Mouse (Mus musculus) gastrocnemius, adult 18-20 months (tissue): ENCODE measurements around the gene Fzd5. TPM values are rescaled to one million over a fixed set of nuclear protein-coding genes. Genes with fewer than 3 reads are reported as not detected.
A peak's percentile ranks its signal among the peaks of the same experiment; 100 is the strongest.

Experiments used
- DNase-seq: peaks from one replicate; pipeline ENCODE4 v3.0.0; 2021; ENCODE audit warnings: low spot score
- total RNA-seq, 2 experiments: library from RNA; stranded (reverse); gene quantifications; 2 replicates each; pipeline ENCODE4 v1.2.3; 2021

The Fzd5 gene
- total RNA-seq, 2 experiments from 2014 or later: 1.8 to 2.2 TPM

GRCm38 (mm10) chr1:64734771-64735750 is 2.5 kb downstream of the Fzd5 start:
- DNase-seq: peak; percentile 7

GRCm38 (mm10) chr1:64733453-64734245 is 3.9 kb downstream of the Fzd5 start:
- DNase-seq: no peak

- no peak for DNase-seq
Measured at GRCm38 (mm10) chr1:64732637-64733200, 4.8 kb downstream of the Fzd5 start.

- no peak for DNase-seq
Measured at GRCm38 (mm10) chr1:64732161-64732560, 5.4 kb downstream of the Fzd5 start.

GRCm38 (mm10) chr1:64731341-64732020 is 6.1 kb downstream of the Fzd5 start:
- DNase-seq: no peak

GRCm38 (mm10) chr1:64730046-64730445 is 7.5 kb downstream of the Fzd5 start:
- DNase-seq: no peak

GRCm38 (mm10) chr1:64721034-64721587 is 16.4 kb downstream of the Fzd5 start:
- no peak for DNase-seq

GRCm38 (mm10) chr1:64717504-64717903 is 20.0 kb downstream of the Fzd5 start:
- peak; percentile 61 for DNase-seq

GRCm38 (mm10) chr1:64716589-64717304 is 20.8 kb downstream of the Fzd5 start:
- DNase-seq: no peak

- no peak for DNase-seq
Measured at GRCm38 (mm10) chr1:64715458-64715857, 22.1 kb downstream of the Fzd5 start.

GRCm38 (mm10) chr1:64712006-64712760 is 25.4 kb downstream of the Fzd5 start:
- DNase-seq: no peak

GRCm38 (mm10) chr1:64709891-64710290 is 27.7 kb downstream of the Fzd5 start:
- peak; percentile 24 for DNase-seq

GRCm38 (mm10) chr1:64706610-64707009 is 30.9 kb downstream of the Fzd5 start:
- DNase-seq: no peak

GRCm38 (mm10) chr1:64705230-64705629 is 32.3 kb downstream of the Fzd5 start:
- peak; percentile 67 for DNase-seq

- no peak for DNase-seq
Measured at GRCm38 (mm10) chr1:64701780-64702179, 35.8 kb downstream of the Fzd5 start.

GRCm38 (mm10) chr1:64695156-64695555 is 42.4 kb downstream of the Fzd5 start:
- no peak for DNase-seq

- no peak for DNase-seq
Measured at GRCm38 (mm10) chr1:64691581-64691980, 46.0 kb downstream of the Fzd5 start.

GRCm38 (mm10) chr1:64691121-64691551 is 46.4 kb downstream of the Fzd5 start:
- DNase-seq: peak; percentile 45

- DNase-seq: peak; percentile 98
Measured at GRCm38 (mm10) chr1:64690213-64691013, 47.1 kb downstream of the Fzd5 start, which contains the start of gene Ccnyl1. Gene Ccnyl1 (plus strand): TSS chr1:64690455.
